Mouse (Mus musculus) inflammation-experienced regulatory T-cells, adult 6 months (primary cell): ENCODE data around the gene Prkcd. TPM values are rescaled to one million over a fixed set of nuclear protein-coding genes. Genes with fewer than 3 reads are reported as not detected.

Source experiments
- ATAC-seq: one replicate; pipeline ENCODE4 v1.8.0; 2017
- polyA plus RNA-seq, 3 experiments: library from polyadenylated mRNA; unstranded; fragments of 100-300 nt; shearing (Covaris generic); gene quantifications; one replicate each; pipeline ENCODE4 v1.2.1; 2017

The Prkcd gene
- 10 to 100 TPM; 23.4 to 30.9 (median 28.3) TPM for polyA plus RNA-seq

GRCm38 (mm10) chr14:30625856-30626726 is at the start of gene Prkcd:
Prkcd (minus strand) TSS chr14:30626210.
- ATAC-seq: peak; percentile 76

- ATAC-seq: peak; percentile 83
These were observed 48.9 kb upstream of the Prkcd start for GRCm38 (mm10) chr14:30674947-30675346.

- ATAC-seq: peak; percentile 77
These were observed 45.9 kb upstream of the Prkcd start for GRCm38 (mm10) chr14:30671986-30672312.

- no peak for ATAC-seq
These were observed 45.3 kb upstream of the Prkcd start for GRCm38 (mm10) chr14:30671095-30671985.

GRCm38 (mm10) chr14:30670161-30670560 is 44.2 kb upstream of the Prkcd start:
- no peak for ATAC-seq

- no peak for ATAC-seq
These were observed 40.6 kb upstream of the Prkcd start for GRCm38 (mm10) chr14:30666604-30667003.

GRCm38 (mm10) chr14:30666061-30666460 is 40.1 kb upstream of the Prkcd start:
- no peak for ATAC-seq

GRCm38 (mm10) chr14:30655531-30655930 is 29.5 kb upstream of the Prkcd start:
- ATAC-seq: no peak

GRCm38 (mm10) chr14:30654691-30655228 is 28.8 kb upstream of the Prkcd start:
- no peak for ATAC-seq

- peak; percentile 100 for ATAC-seq
These were observed 28.1 kb upstream of the Prkcd start, which contains the start of gene Rft1 for GRCm38 (mm10) chr14:30653943-30654659. Rft1 (plus strand) TSS chr14:30654360.

- no peak for ATAC-seq
These were observed 25.0 kb upstream of the Prkcd start for GRCm38 (mm10) chr14:30650969-30651368.

- ATAC-seq: no peak
These were observed 23.7 kb upstream of the Prkcd start for GRCm38 (mm10) chr14:30649745-30650144.

GRCm38 (mm10) chr14:30648478-30648877 is 22.5 kb upstream of the Prkcd start:
- ATAC-seq: no peak

- ATAC-seq: no peak
These were observed 20.5 kb upstream of the Prkcd start for GRCm38 (mm10) chr14:30646486-30646885.

GRCm38 (mm10) chr14:30645066-30645465 is 19.1 kb upstream of the Prkcd start:
- ATAC-seq: no peak

- no peak for ATAC-seq
These were observed 18.0 kb upstream of the Prkcd start for GRCm38 (mm10) chr14:30644026-30644425.

- no peak for ATAC-seq
These were observed 15.7 kb upstream of the Prkcd start for GRCm38 (mm10) chr14:30641748-30642147.

GRCm38 (mm10) chr14:30638686-30639085 is 12.7 kb upstream of the Prkcd start:
- no peak for ATAC-seq

GRCm38 (mm10) chr14:30638009-30638408 is 12.0 kb upstream of the Prkcd start:
- no peak for ATAC-seq

- ATAC-seq: no peak
These were observed 11.1 kb upstream of the Prkcd start for GRCm38 (mm10) chr14:30637087-30637486.

- no peak for ATAC-seq
These were observed 10.5 kb upstream of the Prkcd start for GRCm38 (mm10) chr14:30636499-30636898.

- ATAC-seq: no peak
These were observed 9.4 kb upstream of the Prkcd start for GRCm38 (mm10) chr14:30635219-30635910.
